19 mouse cellular contexts compared by ENCODE assay signal in the genomic region with DNA sequence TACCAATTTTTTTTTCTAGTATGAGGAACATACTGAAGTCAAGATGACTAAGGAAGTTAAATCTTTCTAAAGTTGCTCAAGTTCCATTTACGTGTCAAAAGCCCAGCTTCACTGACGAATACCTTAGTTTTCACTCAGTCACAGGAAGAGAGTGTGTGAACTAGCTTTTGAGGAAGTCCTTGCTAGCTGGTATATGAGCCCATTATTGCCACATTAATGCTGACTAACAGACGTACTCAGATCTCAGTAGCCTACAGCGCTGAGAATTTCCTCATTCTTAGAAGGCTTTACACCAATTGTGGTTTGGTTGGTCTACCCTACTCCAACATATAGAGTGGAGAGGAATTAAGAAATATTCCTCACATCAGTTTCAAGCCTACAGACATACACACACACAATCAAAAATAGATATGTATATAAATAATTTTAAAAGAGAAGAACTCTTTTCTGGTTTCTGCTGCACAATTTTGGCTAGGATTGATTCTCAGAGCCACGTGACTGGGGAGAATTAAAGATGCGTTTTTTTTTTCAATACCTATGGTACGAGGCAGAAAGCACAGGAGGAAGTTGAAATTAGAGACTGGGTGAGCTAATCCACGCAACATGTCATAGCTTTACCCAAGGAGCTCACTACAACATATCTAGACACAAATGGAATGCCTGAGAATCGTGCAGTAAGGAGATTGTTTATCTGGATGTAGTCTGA. TPM values are rescaled to one million over a fixed set of nuclear protein-coding genes. Genes with fewer than 3 reads are reported as not detected.
A peak's percentile ranks its signal among the peaks of the same experiment; 100 is the strongest.
DNase-seq lines count a peak whose midpoint lies in the region; ATAC-seq and TF ChIP-seq lines count a peak whose summit lies in the region.
"Had no signal": no experiment of that assay in that cellular context is flagged by ENCODE, and none has a peak within 500 bp of the region (broad histone marks: within the 10 kb centered on the region; RNA-seq: fewer than 3 reads in every experiment).

No protein-coding gene starts in this region.

- peak; percentile 91 for ATAC-seq in granulocyte monocyte progenitor cell, adult 5-6 weeks (replicated peaks; ENCODE audit: poor library complexity, severe bottlenecking)
- ATAC-seq in megakaryocyte, adult 5-6 weeks (ENCODE audit: poor library complexity, severe bottlenecking): peak; percentile 93

- TF ChIP-seq RAD21 in CH12.LX (IDR thresholded peaks at IDR 0.05; ENCODE audit: low read depth, low read length): no peak

- H3K4me3 ChIP-seq in CH12.LX (replicated peaks in 1 of 3; ENCODE audit: low read depth in 2 of 3, low read length in 2 of 3, poor library complexity in 1 of 3): no peak overlapping the region
- H3K4me3 ChIP-seq: heart, embryonic 12.5 days had no signal

- TF ChIP-seq POLR2A in CH12.LX (IDR thresholded peaks at IDR 0.05; ENCODE audit: low read depth, low read length): no peak

- no peaks in the 10 kb centered on the region for H3K9me3 ChIP-seq in CH12.LX (replicated peaks; ENCODE audit: low read length)
- H3K9me3 ChIP-seq: heart, embryonic 12.5 days had no signal

- H3K36me3 ChIP-seq in CH12.LX (replicated peaks in 1 of 2; ENCODE audit: control insufficient read depth in 1 of 2, insufficient read depth in 1 of 2, low read length in 1 of 2): no peaks in the 10 kb centered on the region
- H3K36me3 ChIP-seq: heart, embryonic 12.5 days had no signal

- in situ Hi-C loops in CH12.LX (cut with MboI; ENCODE audit: low pct_ligation_motif_present, low pct_unique_long_range_greater_than_20kb, low sequenced_read_pairs): no loop called here

- no peak for TF ChIP-seq EP300 in CH12.LX (IDR thresholded peaks at IDR 0.05; ENCODE audit: low read length)

- TF ChIP-seq CTCF in CH12.LX (conservative IDR thresholded peaks at IDR 0.05 in 1 of 2, IDR thresholded peaks at IDR 0.05 in 1 of 2; ENCODE audit: low read depth in 2 of 2, low read length in 2 of 2): no peak

- H3K4me2 ChIP-seq in CH12.LX (ENCODE audit: insufficient read depth, low read depth, poor library complexity, severe bottlenecking): 0 out of 2 replicates have a peak overlapping the region, but pooled peaks have one; percentile 2
- H3K4me2 ChIP-seq: heart, embryonic 12.5 days had no signal

- H3K4me1 ChIP-seq in CH12.LX (ENCODE audit: control insufficient read depth in 1 of 2, insufficient read depth in 2 of 2): peaks cover 0 to 16% of the 10 kb centered on the region in 2 experiments; a peak in 3 of 4 replicates

- no peaks in the 10 kb centered on the region for H3K79me2 ChIP-seq in CH12.LX (replicated peaks; ENCODE audit: control insufficient read depth, extremely low read depth, insufficient read depth, poor library complexity, severe bottlenecking)

- dilution Hi-C loops in CH12.LX (cut with MboI; ENCODE audit: extremely low pct_ligation_motif_present, extremely low pct_unique_long_range_greater_than_20kb, low sequenced_read_pairs): no loop called here

- DNase-seq in 416B (ENCODE audit: low read depth) (peak; percentile 97), CH12.LX (ENCODE audit: extremely low read depth) (peak; percentile 27)
- DNase-seq in thymus, postnatal 25 days: no peak
- DNase-seq in right cerebral cortex, adult 2 months (ENCODE audit: low spot score in 2 of 2): no peak
- no peak for DNase-seq in testis, postnatal 14 days (ENCODE audit: low spot score)
- no peak for DNase-seq in gastrocnemius, adult 8-10 months (ENCODE audit: low spot score in 2 of 2)
- DNase-seq: adrenal gland, postnatal 25 days; cerebellum, postnatal 14 days; gastrocnemius, postnatal 36 days; heart, postnatal 36 days; kidney, adult 8-10 months; layer of hippocampus, postnatal 36 days; left cerebral cortex, postnatal 4 days; midbrain, embryonic 14.5 days; retina, postnatal 1 day; thymus, postnatal 36 days had no signal

- H3K27me3 ChIP-seq in CH12.LX (replicated peaks): no peaks in the 10 kb centered on the region
- H3K27me3 ChIP-seq: heart, embryonic 12.5 days had no signal

- no peak overlapping the region for H3K9ac ChIP-seq in CH12.LX (ENCODE audit: insufficient read depth, low read depth)
- H3K9ac ChIP-seq: heart, embryonic 12.5 days had no signal

- H3K27ac ChIP-seq in CH12.LX (ENCODE audit: insufficient read depth, low read depth): no peak overlapping the region

TF ChIP-seq in CH12.LX, 34 proteins besides CTCF, POLR2A, EP300 and RAD21:
- TF ChIP-seq MYC (IDR thresholded peaks at IDR 0.05; ENCODE audit: low read depth, low read length) (no peak), UBTF (IDR thresholded peaks at IDR 0.05; ENCODE audit: low read depth, low read length) (no peak), ZKSCAN1 (IDR thresholded peaks at IDR 0.05; ENCODE audit: borderline replicate concordance, low read depth, low read length) (no peak), ZMIZ1 (IDR thresholded peaks at IDR 0.05; ENCODE audit: low read depth, low read length) (no peak), JUN (IDR thresholded peaks at IDR 0.05; ENCODE audit: insufficient read depth, low read depth, low read length) (no peak), MXI1 (IDR thresholded peaks at IDR 0.05; ENCODE audit: low read depth, low read length) (no peak), E2F4 (IDR thresholded peaks at IDR 0.05; ENCODE audit: insufficient replicate concordance, low read depth, low read length) (no peak), USF2 (conservative IDR thresholded peaks at IDR 0.05; ENCODE audit: low read depth, low read length) (no peak), USF1 (IDR thresholded peaks at IDR 0.05; ENCODE audit: low read depth, low read length) (no peak), ZNF384 (IDR thresholded peaks at IDR 0.05; ENCODE audit: low read depth, low read length) (no peak), SMC3 (IDR thresholded peaks at IDR 0.05; ENCODE audit: low read depth, low read length) (no peak), NRF1 (IDR thresholded peaks at IDR 0.05; ENCODE audit: low read depth, low read length) (no peak), ZC3H11A (IDR thresholded peaks at IDR 0.05; ENCODE audit: low read depth, low read length) (no peak), TBP (conservative IDR thresholded peaks at IDR 0.05; ENCODE audit: low read depth, low read length) (no peak), SIN3A (IDR thresholded peaks at IDR 0.05; ENCODE audit: low read length) (no peak)

RNA-seq across cellular contexts. Expression of a gene that starts 53.7 kb away (rescaled TPM):
- 0.13 and 0.34 TPM in 2 replicates for total RNA-seq in CH12.LX (2012; rRNA removed)
- total RNA-seq in CH12.LX (2014; rRNA removed): 0.26 and 0.39 TPM in 2 replicates
- 0.53 TPM in 2 replicates for polyA plus RNA-seq in CH12.LX (2012; ENCODE audit: insufficient read length, low read depth)
- 29.6 and 29.9 TPM in 2 replicates for total RNA-seq in granulocyte monocyte progenitor cell, adult 5-6 weeks (2014; fragmentation: Nextera tagmentation)
- total RNA-seq in granulocyte monocyte progenitor cell, adult 5-6 weeks (2017): 30.6 and 32.9 TPM in 2 replicates
- total RNA-seq in megakaryocyte, adult 5-6 weeks (2015): 57.4 and 59.1 TPM in 2 replicates
- total RNA-seq in megakaryocyte, adult 5-6 weeks (2017): 49.0 and 57.1 TPM in 2 replicates
- 10 to 100 TPM; 11.4 to 15.6 (median 13.2) TPM for total RNA-seq in gastrocnemius, adult 8-10 months (2022)

Comparison
In these comparisons a context has a peak if more than half of its experiments do, and no peak if none do; other contexts are left out.
1. DNase-seq: peak in 416B (single experiment) and CH12.LX (single experiment); none in thymus, postnatal 25 days (single experiment), right cerebral cortex, adult 2 months (0 of 2), testis, postnatal 14 days (single experiment) and gastrocnemius, adult 8-10 months (0 of 2).
2. RNA of a gene that starts 53.7 kb away (total RNA-seq): 49.0 to 59.1 TPM in megakaryocyte, adult 5-6 weeks, 29.6 to 32.9 TPM in granulocyte monocyte progenitor cell, adult 5-6 weeks and 11.4 to 15.6 TPM in gastrocnemius, adult 8-10 months; 0.13 to 0.39 TPM in CH12.LX; every median in the first group is over 4 times any median in the second.